Mouse (Mus musculus): ENCODE measurements at regions not wholly inside any gene's neighbourhood (a gene's known extent, or its start where the extent isn't known, plus 50 kb on each side); places are given as distances from the start of the nearest gene placed in this dataset.

- TF ChIP-seq CTCF (IDR thresholded peaks at IDR 0.05; ENCODE audit: control insufficient read depth, insufficient read depth, insufficient read length) (no peak), MYOD1 (IDR thresholded peaks at IDR 0.05; ENCODE audit: control insufficient read depth, insufficient read length, low read depth) (no peak), CEBPB (IDR thresholded peaks at IDR 0.05; ENCODE audit: low read depth) (no peak), MAX (IDR thresholded peaks at IDR 0.05) (no peak), MYOG (IDR thresholded peaks at IDR 0.05; ENCODE audit: control insufficient read depth, extremely low read depth, insufficient read length) (no peak), FOSL1 (IDR thresholded peaks at IDR 0.05; ENCODE audit: insufficient read depth, low read length, poor library complexity, severe bottlenecking) (no peak), USF1 (IDR thresholded peaks at IDR 0.05; ENCODE audit: low read depth) (no peak)
- Histone ChIP-seq H3K36me3 (ENCODE audit: control insufficient read depth, insufficient read depth) (no peaks in the 10 kb centered on the region), H3K79me3 (ENCODE audit: low read depth) (no peaks in the 10 kb centered on the region), H3K79me2 (ENCODE audit: control insufficient read depth, insufficient read depth) (no peaks in the 10 kb centered on the region), H3K27me3 (ENCODE audit: control insufficient read depth, insufficient read depth, insufficient read length) (no peaks in the 10 kb centered on the region), H3K4me3 (ENCODE audit: insufficient read depth, poor library complexity, severe bottlenecking) (no peak overlapping the region), H3ac (ENCODE audit: control insufficient read depth, insufficient read length, low read depth) (no peak overlapping the region)
Measured at GRCm38 (mm10) chr3:113960080-113960479, 70.3 kb upstream of the Col11a1 start.
